Mouse (Mus musculus) CH12.LX (cell line): ENCODE data around the gene Sigirr. TPM values are rescaled to one million over a fixed set of nuclear protein-coding genes. Genes with fewer than 3 reads are reported as not detected.

Experiments
- DNase-seq: peaks from one replicate; pipeline ENCODE4 v3.0.0-alpha.2; 2013; ENCODE audit errors: extremely low read depth
- H3K27ac ChIP-seq: 2 replicates; pipeline ENCODE4 v1.5.1; 2012; ENCODE audit warnings: low read depth, mild to moderate bottlenecking, control low read depth, moderate library complexity; ENCODE audit not compliant: insufficient read depth
- H3K27me3 ChIP-seq: replicated peaks from 2 replicates; pipeline ENCODE3; 2012; ENCODE audit warnings: inconsistent platforms
- H3K36me3 ChIP-seq, 2 experiments: replicated peaks in 1 of 2; 2 replicates each; pipeline versions ENCODE3 to v1.6.1; 2012; ENCODE audit warnings: inconsistent platforms in 1 of 2, low read length in 1 of 2, mild to moderate bottlenecking in 1 of 2, mixed read lengths in 1 of 2, moderate library complexity in 1 of 2; ENCODE audit not compliant: control insufficient read depth in 1 of 2, insufficient read depth in 1 of 2
- H3K4me1 ChIP-seq, 2 experiments: 2 replicates each; pipeline ENCODE4 v1.6.1; 2012; ENCODE audit warnings: inconsistent platforms in 1 of 2, moderate library complexity in 1 of 2; ENCODE audit not compliant: insufficient read depth in 2 of 2, control insufficient read depth in 1 of 2
- H3K4me2 ChIP-seq: 2 replicates; pipeline ENCODE4 v1.6.1; 2012; ENCODE audit warnings: low read depth, mild to moderate bottlenecking, control low read depth; ENCODE audit not compliant: poor library complexity, insufficient read depth, severe bottlenecking
- H3K4me3 ChIP-seq, 3 experiments: fragments of 150-350 bp in 1 of 3; sonication (generic) in 1 of 3; replicated peaks in 1 of 3; 2 replicates each; pipeline versions ENCODE3 to v1.5.1; 2011 to 2012; ENCODE audit warnings: low read depth in 2 of 3, low read length in 2 of 3, mild to moderate bottlenecking in 2 of 3, moderate library complexity in 2 of 3, control low read depth in 1 of 3, improper control_type of control experiment in 1 of 3, inconsistent platforms in 1 of 3, mixed read lengths in 1 of 3; ENCODE audit not compliant: poor library complexity in 1 of 3
- H3K79me2 ChIP-seq: replicated peaks from 2 replicates; pipeline ENCODE4 v1.6.1; 2012; ENCODE audit warnings: mild to moderate bottlenecking, moderate library complexity; ENCODE audit not compliant: control insufficient read depth, poor library complexity, insufficient read depth, severe bottlenecking; ENCODE audit errors: extremely low read depth
- H3K9ac ChIP-seq: 2 replicates; pipeline ENCODE4 v1.6.1; 2012; ENCODE audit warnings: low read depth, mild to moderate bottlenecking, control low read depth, moderate library complexity; ENCODE audit not compliant: insufficient read depth
- H3K9me3 ChIP-seq: replicated peaks from 2 replicates; pipeline ENCODE3; 2012; ENCODE audit warnings: low read length, inconsistent platforms, mixed read lengths
- CHD1 ChIP-seq: IDR thresholded peaks from 2 replicates; pipeline ENCODE4 v1.6.1; 2012; ENCODE audit warnings: low read depth, low read length, improper control_type of control experiment, inconsistent platforms
- CHD2 ChIP-seq: IDR thresholded peaks from 2 replicates; pipeline ENCODE4 v1.6.1; 2011; ENCODE audit warnings: low read length, improper control_type of control experiment
- E2F4 ChIP-seq: IDR thresholded peaks from 2 replicates; pipeline ENCODE4 v1.6.1; 2011; ENCODE audit warnings: low read depth, low read length, improper control_type of control experiment; ENCODE audit not compliant: insufficient replicate concordance
- ELF1 ChIP-seq: IDR thresholded peaks from 2 replicates; pipeline ENCODE4 v1.6.1; 2014; ENCODE audit warnings: low read depth, mild to moderate bottlenecking, inconsistent platforms, low read length, improper control_type of control experiment
- ETS1 ChIP-seq: conservative IDR thresholded peaks from 2 replicates; pipeline ENCODE4 v1.6.1; 2012; ENCODE audit warnings: low read depth, mild to moderate bottlenecking, inconsistent platforms, low read length, improper control_type of control experiment, moderate library complexity
- HCFC1 ChIP-seq: IDR thresholded peaks from 2 replicates; pipeline ENCODE4 v1.6.1; 2012; ENCODE audit warnings: low read depth, mild to moderate bottlenecking, inconsistent platforms, low read length, improper control_type of control experiment
- IRF4 ChIP-seq: IDR thresholded peaks from 2 replicates; pipeline ENCODE4 v1.6.1; 2014; ENCODE audit warnings: low read depth, mild to moderate bottlenecking, inconsistent platforms, low read length, improper control_type of control experiment
- JUN ChIP-seq: IDR thresholded peaks from 2 replicates; pipeline ENCODE4 v1.6.1; 2011; ENCODE audit warnings: low read depth, mild to moderate bottlenecking, low read length, improper control_type of control experiment, moderate library complexity; ENCODE audit not compliant: insufficient read depth
- KAT2A ChIP-seq: IDR thresholded peaks from 2 replicates; pipeline ENCODE4 v1.6.1; 2012; ENCODE audit warnings: low read length, improper control_type of control experiment, inconsistent platforms; ENCODE audit not compliant: insufficient replicate concordance
- MAZ ChIP-seq: IDR thresholded peaks from 2 replicates; pipeline ENCODE4 v1.6.1; 2012; ENCODE audit warnings: low read depth, mild to moderate bottlenecking, inconsistent platforms, low read length, improper control_type of control experiment, moderate library complexity
- MEF2A ChIP-seq: IDR thresholded peaks from 2 replicates; pipeline ENCODE4 v1.6.1; 2014; ENCODE audit warnings: low read depth, mild to moderate bottlenecking, inconsistent platforms, low read length, improper control_type of control experiment, borderline replicate concordance
- MXI1 ChIP-seq: IDR thresholded peaks from 2 replicates; pipeline ENCODE4 v1.6.1; 2011; ENCODE audit warnings: mild to moderate bottlenecking, low read depth, low read length, improper control_type of control experiment
- NELFE ChIP-seq: IDR thresholded peaks from 2 replicates; pipeline ENCODE4 v1.6.1; 2011; ENCODE audit warnings: low read depth, low read length, improper control_type of control experiment
- NRF1 ChIP-seq: IDR thresholded peaks from 2 replicates; pipeline ENCODE4 v1.6.1; 2014; ENCODE audit warnings: low read depth, mild to moderate bottlenecking, inconsistent platforms, low read length, improper control_type of control experiment, moderate library complexity
- PAX5 ChIP-seq: IDR thresholded peaks from 2 replicates; pipeline ENCODE4 v1.6.1; 2012; ENCODE audit warnings: low read length, inconsistent platforms, mixed read lengths
- POLR2A ChIP-seq: IDR thresholded peaks from 2 replicates; pipeline ENCODE4 v1.6.1; 2011; ENCODE audit warnings: low read depth, mild to moderate bottlenecking, improper control_type of control experiment, low read length
- POLR2AphosphoS2 ChIP-seq: IDR thresholded peaks from 2 replicates; pipeline ENCODE4 v1.6.1; 2011; ENCODE audit warnings: low read depth, low read length, improper control_type of control experiment
- RCOR1 ChIP-seq: conservative IDR thresholded peaks from 2 replicates; pipeline ENCODE4 v1.6.1; 2012; ENCODE audit warnings: low read depth, mild to moderate bottlenecking, inconsistent platforms, low read length, improper control_type of control experiment
- SIN3A ChIP-seq: IDR thresholded peaks from 2 replicates; pipeline ENCODE4 v1.6.1; 2012; ENCODE audit warnings: low read length, improper control_type of control experiment, inconsistent platforms
- UBTF ChIP-seq: IDR thresholded peaks from 2 replicates; pipeline ENCODE4 v1.6.1; 2012; ENCODE audit warnings: low read depth, mild to moderate bottlenecking, inconsistent platforms, low read length, improper control_type of control experiment, moderate library complexity
- USF2 ChIP-seq: conservative IDR thresholded peaks from 2 replicates; pipeline ENCODE4 v1.6.1; 2011; ENCODE audit warnings: low read depth, low read length, improper control_type of control experiment
- ZC3H11A ChIP-seq: IDR thresholded peaks from 2 replicates; pipeline ENCODE4 v1.6.1; 2012; ENCODE audit warnings: low read depth, mild to moderate bottlenecking, inconsistent platforms, low read length, improper control_type of control experiment
- ZMIZ1 ChIP-seq: IDR thresholded peaks from 2 replicates; pipeline ENCODE4 v1.6.1; 2012; ENCODE audit warnings: low read depth, mild to moderate bottlenecking, inconsistent platforms, low read length, improper control_type of control experiment
- ZNF384 ChIP-seq: IDR thresholded peaks from 2 replicates; pipeline ENCODE4 v1.6.1; 2012; ENCODE audit warnings: low read depth, low read length, improper control_type of control experiment, inconsistent platforms
- dilution Hi-C: fragments of 300-500 bp; cut with MboI; formaldehyde crosslinking; loops from 2 replicates; pipeline ENCODE4 v1.14.3; 2020; ENCODE audit warnings: low sequenced_read_pairs; ENCODE audit not compliant: extremely low pct_unique_long_range_greater_than_20kb, extremely low pct_ligation_motif_present
- in situ Hi-C: fragments of 300-500 bp; cut with MboI; formaldehyde crosslinking; loops from 3 replicates; pipeline ENCODE4 v1.14.3; 2019; ENCODE audit warnings: low sequenced_read_pairs, low pct_ligation_motif_present, low pct_unique_long_range_greater_than_20kb, mixed read lengths
- polyA plus RNA-seq: library from polyadenylated mRNA; unstranded; fragments of >175 nt; gene quantifications from 2 replicates; pipeline ENCODE4 v1.2.1, GENCODE M21; 2012; ENCODE audit warnings: low read depth; ENCODE audit not compliant: insufficient read length
- total RNA-seq, 2 experiments: library from RNA; depleted of rRNA; stranded (reverse); fragments of 300-350 nt in 1 of 2; fragments of >200 nt in 1 of 2; gene quantifications; 2 replicates each; pipeline ENCODE4 v1.2.3; 2012 to 2014

The Sigirr gene
- total RNA-seq (2012; rRNA removed) (12.9 and 19.2 TPM in 2 replicates), total RNA-seq (2014; rRNA removed) (13.2 and 15.6 TPM in 2 replicates), polyA plus RNA-seq (15.2 and 16.1 TPM in 2 replicates)

DNA sequence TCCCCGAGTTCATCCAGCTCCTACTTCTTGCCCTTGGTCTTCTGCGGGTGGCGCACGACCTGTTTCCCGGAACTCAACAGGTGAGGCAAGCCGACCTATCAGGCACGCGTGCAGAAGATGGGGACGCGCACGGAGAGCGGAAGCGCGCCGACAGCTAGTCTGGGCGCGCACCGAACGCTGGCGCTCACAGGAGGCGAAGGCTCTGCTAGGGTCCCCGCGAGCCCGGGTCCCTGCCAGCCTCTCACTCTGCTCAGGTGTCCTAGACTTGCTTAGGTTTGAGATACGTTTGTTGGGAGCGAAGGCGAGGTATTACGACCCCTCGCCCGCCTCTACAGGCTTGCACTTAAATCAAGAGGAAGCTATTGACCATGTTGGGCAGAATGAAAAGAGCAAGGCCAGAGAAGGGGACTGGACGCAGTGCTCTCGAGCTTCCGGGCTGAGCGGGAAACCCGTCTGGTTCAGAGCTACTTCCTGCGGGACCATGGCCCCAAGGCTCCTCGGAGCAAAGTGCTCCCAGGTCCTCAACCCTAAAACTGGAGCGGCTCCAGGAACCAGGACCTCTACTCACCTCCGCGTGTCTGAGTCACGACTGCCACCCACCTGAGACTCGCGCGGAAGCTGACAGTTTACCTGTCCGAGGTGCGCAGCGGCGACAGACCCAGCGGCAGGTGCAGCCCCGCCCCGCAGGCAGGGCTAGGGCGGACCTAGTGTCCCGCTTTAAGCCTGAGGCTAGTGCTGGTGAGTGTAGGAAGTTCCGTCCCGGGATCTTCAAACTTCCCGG, at the start of gene Sigirr:
Gene Sigirr (minus strand): TSS at position 662 of the 781 bp plus-strand sequence.
- Histone ChIP-seq H3K4me3 (no peak within 1 kb of the TSS), H3K9ac (no peak within 1 kb of the TSS), H3K27ac (no peak within 1 kb of the TSS), H3K27me3 (no peaks in the 10 kb centered on the region), H3K4me2 (no peak within 1 kb of the TSS), H3K9me3 (no peaks in the 10 kb centered on the region), H3K4me1 (peaks cover 20 to 36% of the 10 kb centered on the region in 2 experiments), H3K79me2 (no peaks in the 10 kb centered on the region), H3K36me3 (peaks cover 0 to under 1% of the 10 kb centered on the region in 2 experiments)
- in situ Hi-C loops = loop anchor here (5.0 kb wide), 3 partner anchors 32 to 257 kb away; no protein-coding TSS in a partner anchor
- DNase-seq = no peak
- TF ChIP-seq ZMIZ1 (no peak), NELFE (no peak), CHD2 (no peak), ZC3H11A (no peak), POLR2AphosphoS2 (no peak), CHD1 (no peak), MEF2A (no peak), UBTF (no peak), MAZ (no peak), MXI1 (no peak), JUN (no peak), E2F4 (no peak), RCOR1 (no peak), HCFC1 (no peak), POLR2A (no peak), USF2 (no peak), NRF1 (no peak)
- dilution Hi-C loops = no loop called here

DNA sequence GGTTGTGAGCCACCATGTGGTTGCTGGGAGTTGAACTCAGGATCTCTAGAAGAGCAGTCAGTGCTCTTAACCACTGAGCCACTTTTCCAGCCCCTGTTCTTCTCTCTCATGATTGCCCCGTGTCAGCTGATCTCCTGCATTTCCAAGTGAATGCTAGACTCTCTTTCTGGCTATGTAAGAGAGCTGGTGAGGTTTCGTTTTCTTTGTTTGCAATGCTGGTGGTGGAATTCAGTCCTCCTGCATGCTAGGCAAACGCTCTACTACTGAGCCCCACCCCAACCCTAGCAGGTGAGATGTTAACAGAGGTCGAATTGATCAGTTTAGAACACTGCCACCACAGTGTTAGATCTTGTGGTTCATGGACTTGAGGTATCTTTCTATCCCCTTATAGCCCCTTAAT, 48.3 kb upstream of the Sigirr start:
- TF ChIP-seq PAX5 = no peak
- no peak for TF ChIP-seq ELF1
- no peak for TF ChIP-seq ZNF384
- TF ChIP-seq KAT2A = no peak
- TF ChIP-seq E2F4 = no peak
- TF ChIP-seq SIN3A = no peak
- TF ChIP-seq ETS1 = no peak
- no peak for TF ChIP-seq RCOR1
- TF ChIP-seq IRF4 = no peak
- no peak for TF ChIP-seq POLR2AphosphoS2
- no peak for TF ChIP-seq CHD2
- in situ Hi-C loops = no loop called here
- no peak for DNase-seq
- no peak overlapping the region for H3K9ac ChIP-seq
- no peak overlapping the region for H3K27ac ChIP-seq
- H3K9me3 ChIP-seq = no peaks in the 10 kb centered on the region
- peaks cover 29 to 78% of the 10 kb centered on the region in 2 experiments for H3K36me3 ChIP-seq
- H3K4me3 ChIP-seq = no peak overlapping the region
- no peak overlapping the region for H3K4me2 ChIP-seq
- H3K4me1 ChIP-seq = peaks cover 0 to 12% of the 10 kb centered on the region in 2 experiments; a peak in 1 of 4 replicates
- no peaks in the 10 kb centered on the region for H3K79me2 ChIP-seq
- H3K27me3 ChIP-seq = no peaks in the 10 kb centered on the region
- dilution Hi-C loops = no loop called here
